Mouse (Mus musculus): Measurements from ENCODE around the gene C8b.

C8b gene

DNA sequence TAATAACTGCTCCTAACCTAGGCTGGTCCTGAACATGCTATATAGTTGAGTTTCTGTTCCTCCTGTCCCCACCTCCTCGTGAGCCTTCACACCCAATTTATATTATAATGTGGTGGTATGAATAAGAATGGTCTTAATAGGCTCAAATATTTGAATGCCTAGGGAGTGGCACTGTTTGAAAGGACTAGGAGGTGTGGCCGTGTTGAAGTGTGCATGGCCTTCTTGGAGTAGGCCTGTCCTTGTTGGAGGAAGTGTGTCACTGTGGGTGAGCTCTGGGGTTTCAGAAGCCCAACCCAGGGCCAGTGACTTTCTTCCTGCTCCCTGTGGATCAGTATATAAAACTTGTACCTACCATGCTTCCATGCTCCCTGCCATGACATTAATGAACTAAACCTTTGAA lies 47.5 kb downstream of the C8b start:
- DNase-seq: no peak

- DNase-seq: no peak
These were observed 50.6 kb downstream of the C8b start for GRCm38 (mm10) chr4:104816519-104817232.

GRCm38 (mm10) chr4:104817509-104817908 lies 51.4 kb downstream of the C8b start:
- no peak for DNase-seq

DNA sequence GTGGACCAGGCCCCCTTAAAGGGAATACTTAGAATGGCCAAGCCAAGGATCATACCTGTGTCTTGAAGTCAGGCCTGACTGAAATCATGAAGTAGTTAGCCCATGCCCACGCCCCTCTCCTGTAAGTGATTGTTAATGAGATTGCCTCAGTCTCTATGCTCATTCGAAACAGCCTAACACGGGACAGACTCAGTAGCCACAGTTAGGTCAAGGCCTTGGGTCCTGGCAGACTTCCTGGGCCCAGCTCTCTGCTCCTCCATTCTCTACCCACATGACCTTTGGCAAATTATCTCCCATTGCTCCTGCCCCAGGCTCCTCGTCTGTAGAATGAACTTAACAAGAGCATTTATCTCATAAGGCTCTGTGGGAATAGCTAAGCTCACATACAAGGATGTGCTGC lies 52.9 kb downstream of the C8b start:
- no peak for DNase-seq

- no peak for DNase-seq
These were observed 53.8 kb downstream of the C8b start for GRCm38 (mm10) chr4:104819891-104820290.

GRCm38 (mm10) chr4:104823597-104824101 lies 57.5 kb downstream of the C8b start:
- no peak for DNase-seq

GRCm38 (mm10) chr4:104824381-104825077 lies 58.4 kb downstream of the C8b start:
- DNase-seq: no peak

- DNase-seq: no peak
These were observed 62.8 kb downstream of the C8b start for GRCm38 (mm10) chr4:104828939-104829338.

DNA sequence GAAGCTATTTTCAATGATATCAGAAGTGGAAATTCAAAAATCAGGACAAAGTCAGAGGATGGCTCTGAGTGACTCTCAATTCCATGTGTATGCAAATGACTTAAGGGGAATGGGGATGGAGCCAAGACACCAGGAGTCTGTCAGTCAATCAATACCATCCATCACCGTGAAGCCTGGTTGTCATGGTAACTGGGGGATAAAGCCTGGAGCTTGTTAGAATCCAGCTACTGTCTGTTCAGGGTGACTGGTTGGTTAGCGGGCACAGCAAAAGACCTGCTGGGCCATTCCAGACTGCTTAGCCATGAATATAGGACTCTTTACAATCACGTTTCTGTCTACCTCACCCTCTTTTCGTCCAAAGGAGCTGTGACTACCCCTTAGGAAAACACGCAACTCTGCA lies 69.0 kb downstream of the C8b start:
- no peak for DNase-seq

DNA sequence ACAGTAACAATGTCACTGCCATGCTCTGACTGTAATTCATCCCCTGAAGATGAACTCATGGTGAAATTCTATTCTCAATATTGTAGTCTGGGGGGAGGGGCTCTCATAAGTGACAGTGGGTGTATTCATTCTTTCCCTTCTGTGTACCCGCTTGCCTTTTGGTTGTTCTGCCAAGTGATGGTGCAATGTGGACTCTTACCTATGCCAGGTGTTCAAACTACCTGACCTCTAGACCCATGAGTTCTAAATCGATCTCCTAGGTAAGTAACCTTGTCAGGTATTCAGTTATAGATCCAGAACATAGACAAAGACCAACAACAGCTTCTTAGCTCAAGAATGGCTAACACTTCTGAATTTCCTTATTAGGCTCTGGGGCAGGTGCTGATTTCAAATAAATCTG lies 72.2 kb downstream of the C8b start:
- no peak for DNase-seq

GRCm38 (mm10) chr4:104842204-104842603 lies 76.1 kb downstream of the C8b start:
- DNase-seq: no peak

GRCm38 (mm10) chr4:104843546-104843945 lies 77.4 kb downstream of the C8b start:
- no peak for DNase-seq

Data from liver (tissue).